Mouse (Mus musculus) cerebellum, postnatal 4 days (tissue): ENCODE results near the gene Rpl3l.
"Not testable (repeated sequence)": the region's sequence is repeated elsewhere in the genome, so short reads cannot be mapped to it uniquely, and the experiment has no call there.

ENCODE experiments used
- DNase-seq, 2 experiments: peaks; one replicate each; pipeline ENCODE4 v3.0.0; 2022; ENCODE audit warnings: low spot score in 2 of 2, mixed read lengths in 1 of 2

Rpl3l gene

DNA sequence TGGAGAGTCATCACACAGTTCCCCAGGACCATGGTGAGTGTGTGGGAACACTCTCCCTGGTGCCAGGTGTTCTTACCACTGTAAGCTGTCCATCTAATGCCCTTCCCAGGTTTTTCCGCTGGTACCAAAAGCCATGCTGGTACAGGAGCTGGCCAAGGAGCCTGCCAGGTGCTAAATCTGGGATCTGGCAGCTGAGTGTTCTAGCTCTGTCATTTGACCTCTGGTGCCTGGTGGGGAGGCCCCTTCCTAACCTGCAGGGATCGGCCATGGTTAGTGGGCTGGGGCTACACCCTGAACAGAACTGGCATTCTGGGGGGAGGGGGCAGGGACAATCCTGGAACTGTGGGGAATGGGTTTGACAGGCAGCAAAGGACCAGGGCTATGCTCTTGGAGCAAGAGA, at the start of gene Rpl3l:
TSS of gene Rpl3l (plus strand) at position 203 of the 400 bp plus-strand sequence.
- DNase-seq = no peak

DNA sequence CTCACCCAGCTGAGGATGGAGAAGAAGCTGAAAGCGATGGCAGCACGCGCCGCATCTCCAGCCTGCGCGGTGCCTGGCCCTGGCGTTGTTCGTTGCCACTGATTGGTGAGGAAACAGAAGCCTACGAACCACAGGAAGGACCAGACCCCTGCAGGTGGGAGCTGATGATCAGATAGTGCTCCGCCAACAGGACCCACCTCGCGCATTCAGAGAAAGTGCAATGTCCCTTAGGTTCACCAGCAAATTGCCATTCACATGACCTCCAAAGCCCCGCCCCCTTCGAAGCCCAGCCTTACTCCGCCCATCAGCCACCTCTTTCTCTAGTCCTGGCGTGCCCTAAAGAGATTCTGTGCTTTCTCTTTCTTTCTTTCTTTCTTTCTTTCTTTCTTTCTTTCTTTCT, 41.1 kb upstream of the Rpl3l start:
- no peak for DNase-seq

DNA sequence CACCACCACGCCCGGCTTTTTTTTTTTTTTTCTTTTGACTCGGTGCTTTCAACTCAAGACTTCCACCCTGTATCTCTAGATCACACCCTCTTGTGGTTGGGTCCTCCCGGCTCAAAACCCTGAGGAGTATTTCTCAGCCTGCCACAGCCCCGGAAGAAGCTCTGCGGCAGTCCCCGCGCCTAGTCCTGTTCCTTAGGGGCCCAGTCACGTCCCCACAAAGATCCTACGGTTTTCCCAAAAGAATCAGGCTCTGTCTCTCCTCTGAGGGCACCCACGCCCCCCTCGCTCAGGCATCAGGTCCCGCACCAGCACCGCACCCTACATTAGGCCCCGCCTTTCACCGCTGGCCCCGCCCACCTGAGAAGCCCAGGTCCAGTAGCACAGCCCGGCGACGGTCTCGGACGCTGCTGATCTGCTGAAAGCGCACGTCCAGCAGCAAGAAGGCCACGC, 40.4 kb upstream of the Rpl3l start:
- DNase-seq = no peak

DNA sequence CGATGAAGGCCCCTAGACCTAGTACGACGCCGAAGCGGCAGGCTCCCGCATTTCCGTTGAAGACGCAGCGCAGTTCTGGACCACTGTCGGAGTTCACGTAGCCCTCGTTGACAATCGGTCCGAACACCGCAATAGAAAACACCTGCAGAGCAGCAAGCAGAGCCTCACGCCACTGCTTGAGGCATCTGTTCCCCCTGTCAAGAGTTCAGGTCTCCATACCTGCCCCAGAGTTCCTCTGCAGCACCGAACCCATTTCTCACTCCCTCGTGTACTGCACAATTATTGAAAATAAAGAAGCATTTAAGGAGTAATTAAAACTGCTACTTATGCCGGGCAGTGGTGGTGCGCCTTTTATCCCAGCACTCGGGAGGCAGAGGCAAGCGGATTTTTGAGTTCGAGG, 40.0 kb upstream of the Rpl3l start:
- DNase-seq = no peak

DNA sequence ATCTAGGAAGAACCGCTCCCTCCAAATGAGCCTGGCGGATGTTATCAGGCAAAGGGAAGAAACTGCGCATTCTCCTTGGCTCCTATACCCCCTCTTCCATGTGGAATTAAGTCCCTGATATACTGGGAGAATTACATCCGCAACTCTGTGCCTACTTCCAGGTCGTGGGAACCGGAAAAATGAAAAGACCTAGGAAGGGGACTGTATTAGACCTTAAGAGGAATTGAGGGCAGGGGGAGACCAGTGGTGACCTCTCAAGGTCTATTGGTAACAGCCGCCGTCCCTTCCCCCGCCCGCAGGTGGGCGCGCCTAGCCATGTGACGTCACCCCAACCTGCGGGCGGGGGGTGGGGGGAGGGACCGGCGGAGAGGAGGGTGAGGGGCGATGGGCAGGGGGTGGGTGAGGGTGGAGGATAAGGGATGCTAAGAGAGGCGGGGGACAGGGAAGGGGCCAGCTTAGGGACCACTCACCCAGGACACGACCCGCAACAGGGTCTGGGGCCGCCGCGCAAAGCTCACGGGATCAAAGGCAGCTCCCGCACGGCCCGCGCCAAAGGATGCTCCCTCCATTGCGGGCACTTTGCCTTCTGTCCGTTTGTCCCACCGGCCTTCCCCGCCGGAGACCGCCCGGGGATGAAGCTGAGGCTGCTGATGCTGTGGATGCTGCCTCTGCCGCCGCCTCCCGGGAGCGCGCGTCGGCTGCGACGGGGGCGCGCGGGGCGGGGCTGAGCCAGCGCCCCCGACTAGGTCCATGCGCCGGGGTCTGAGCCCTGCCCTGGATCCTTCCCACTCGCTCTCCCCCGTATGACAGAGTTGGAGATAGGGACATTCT, 38.2 kb upstream of the Rpl3l start, which contains the start of gene Syngr3:
TSS of gene Syngr3 (minus strand) at position 705 of the 831 bp plus-strand sequence.
- DNase-seq = peak in 1 of 2 experiments; percentile 47

DNA sequence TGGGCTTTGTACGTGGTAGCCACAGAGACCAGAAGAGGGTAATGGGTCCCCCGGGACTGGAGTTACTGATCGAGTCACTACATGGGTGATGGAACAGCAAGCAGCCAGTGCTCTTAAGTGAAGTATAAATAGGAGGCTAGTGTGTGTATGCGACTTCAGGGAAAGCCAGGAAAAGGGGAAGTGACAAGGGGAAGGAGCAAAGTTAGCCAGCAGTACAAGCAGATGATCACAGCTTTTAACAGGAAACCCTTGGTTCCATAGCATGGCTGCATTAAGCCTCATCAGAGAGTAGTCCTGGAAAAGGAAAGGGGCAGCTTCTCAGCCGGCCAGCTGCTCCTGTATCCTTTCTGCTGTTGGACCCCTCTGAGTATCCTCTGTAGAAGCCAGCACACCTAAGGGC, 35.2 kb upstream of the Rpl3l start:
- no peak for DNase-seq

DNA sequence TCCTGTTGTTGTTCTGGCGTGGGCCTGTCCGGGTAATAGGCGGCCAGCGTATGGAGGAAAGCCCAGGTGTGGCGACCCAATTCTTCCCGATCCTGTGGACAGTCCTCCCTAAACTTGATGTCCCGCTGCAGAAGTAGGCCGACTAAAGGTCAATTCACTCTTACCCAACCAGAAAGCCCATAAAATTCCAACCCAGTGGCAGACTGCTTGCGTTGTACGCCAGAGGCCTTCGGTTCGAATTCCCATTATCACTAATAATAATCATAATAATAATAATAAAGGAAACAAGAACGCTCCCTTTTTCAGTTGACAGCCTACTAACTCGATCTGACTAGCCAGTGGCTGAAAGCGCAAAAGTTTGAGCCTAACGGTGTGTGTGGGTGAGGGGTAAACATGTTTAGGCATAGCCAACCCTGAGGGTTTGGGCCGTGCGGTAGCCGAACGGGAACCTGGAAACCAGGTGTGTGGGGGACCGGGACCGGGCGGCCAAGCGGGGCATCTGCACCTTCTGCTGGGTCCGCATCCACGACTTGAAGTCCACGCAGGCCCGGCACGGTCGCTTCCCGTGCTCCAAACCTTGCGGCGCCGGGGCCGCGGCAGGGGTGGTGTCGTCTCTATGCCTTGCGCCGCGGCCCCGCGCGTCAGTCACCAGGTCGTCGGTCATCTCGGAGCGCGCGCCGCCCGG, 32.2 kb upstream of the Rpl3l start:
- no peak for DNase-seq

DNA sequence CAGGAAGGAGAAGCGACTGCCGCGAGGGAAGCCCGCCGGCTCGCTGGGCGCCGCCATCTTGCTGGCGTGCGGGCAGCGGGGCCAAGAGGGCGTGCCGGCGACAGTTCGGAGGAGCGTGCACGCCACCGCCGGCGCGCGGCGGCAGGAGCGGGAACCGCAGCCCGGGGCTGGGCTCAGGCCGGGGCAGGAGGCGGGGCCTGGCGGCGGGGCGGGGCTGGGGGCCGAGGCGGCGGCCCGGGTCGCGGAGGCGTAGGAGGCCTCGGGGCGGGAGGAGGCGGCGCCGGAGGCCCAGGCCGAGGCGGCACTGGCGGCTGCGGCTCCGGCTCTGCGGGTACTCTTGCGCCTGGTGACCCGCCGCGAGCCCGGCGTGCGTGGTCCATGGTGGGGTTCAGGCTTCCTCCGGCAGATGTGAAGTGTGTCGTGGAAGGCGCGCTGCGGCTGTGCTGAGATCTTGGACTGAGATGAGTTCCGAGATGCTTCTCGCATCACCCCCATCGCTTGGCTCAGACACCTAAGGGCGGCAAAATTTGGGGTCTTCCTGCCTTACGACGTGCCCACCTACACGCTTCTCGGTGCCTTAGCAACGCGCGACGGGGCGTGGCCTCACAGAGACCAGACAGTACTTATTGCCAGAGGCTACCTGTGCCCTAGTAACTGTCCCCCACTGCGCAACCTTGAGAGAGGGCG, 31.5 kb upstream of the Rpl3l start, which contains the start of the genes Gfer and Noxo1:
TSS of gene Gfer (minus strand) at position 146 of the 687 bp plus-strand sequence.
TSS of gene Noxo1 (plus strand) at position 224 of the 687 bp plus-strand sequence.
- DNase-seq = peak; percentile 75 to 91

DNA sequence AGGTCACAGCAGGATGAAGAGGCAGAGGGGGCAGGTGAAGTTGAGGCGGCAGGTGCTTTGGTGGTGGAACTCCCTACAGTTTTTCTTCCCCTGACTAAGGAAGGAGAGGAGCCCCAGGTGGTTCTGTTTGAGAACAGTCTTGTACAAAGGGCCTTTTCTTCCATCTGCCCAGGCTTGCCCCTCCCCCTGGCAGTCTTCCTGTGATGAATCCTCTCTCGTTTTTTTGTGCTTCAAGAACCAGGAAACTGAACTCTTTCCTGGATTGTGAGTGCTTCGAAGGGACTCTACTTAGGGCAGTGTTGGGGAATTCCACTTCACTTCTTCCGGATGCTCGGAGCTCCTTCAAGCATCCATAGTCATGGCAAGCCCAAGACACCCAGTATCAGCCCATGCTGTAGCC, 29.6 kb upstream of the Rpl3l start:
- DNase-seq = no peak

DNA sequence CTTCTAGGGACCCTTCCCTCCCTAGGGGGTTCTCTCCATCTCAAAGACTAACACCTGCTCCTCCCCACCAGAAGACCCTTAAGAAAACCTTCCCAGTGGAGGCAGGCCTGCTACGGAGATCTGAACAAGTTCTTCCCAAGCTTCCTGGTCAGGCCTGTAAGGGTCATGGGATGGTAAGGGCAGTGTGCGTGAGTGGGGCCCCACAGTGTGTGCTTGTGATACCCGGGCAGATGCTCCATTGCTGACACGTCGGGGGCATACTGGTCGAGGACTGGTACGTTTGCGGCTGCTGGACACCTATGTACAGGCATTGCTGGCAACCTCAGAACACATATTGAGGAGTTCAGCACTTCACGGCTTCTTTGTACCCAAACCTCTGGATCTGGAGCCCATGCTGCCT, 28.9 kb upstream of the Rpl3l start:
- DNase-seq = no peak

DNA sequence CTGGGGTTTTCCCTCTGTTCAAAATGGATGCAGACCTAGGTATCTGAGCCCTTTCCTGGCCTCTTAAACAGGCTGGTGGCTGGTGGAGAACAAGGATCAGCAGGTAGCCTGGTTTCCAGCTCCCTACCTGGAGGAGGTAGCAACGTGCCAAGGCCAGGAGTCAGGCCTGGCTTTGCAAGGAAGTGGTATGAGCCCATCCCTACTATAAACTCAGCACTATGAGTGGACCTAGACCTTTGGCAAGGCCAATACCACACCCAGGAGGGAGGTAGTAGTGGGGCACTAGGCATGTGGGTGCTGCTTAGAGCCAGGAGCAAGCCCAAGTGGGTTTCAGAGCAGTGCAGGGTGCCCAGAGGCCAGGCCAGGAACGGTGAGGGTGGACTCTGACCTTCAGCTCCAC, 28.1 kb upstream of the Rpl3l start:
- no peak for DNase-seq

DNA sequence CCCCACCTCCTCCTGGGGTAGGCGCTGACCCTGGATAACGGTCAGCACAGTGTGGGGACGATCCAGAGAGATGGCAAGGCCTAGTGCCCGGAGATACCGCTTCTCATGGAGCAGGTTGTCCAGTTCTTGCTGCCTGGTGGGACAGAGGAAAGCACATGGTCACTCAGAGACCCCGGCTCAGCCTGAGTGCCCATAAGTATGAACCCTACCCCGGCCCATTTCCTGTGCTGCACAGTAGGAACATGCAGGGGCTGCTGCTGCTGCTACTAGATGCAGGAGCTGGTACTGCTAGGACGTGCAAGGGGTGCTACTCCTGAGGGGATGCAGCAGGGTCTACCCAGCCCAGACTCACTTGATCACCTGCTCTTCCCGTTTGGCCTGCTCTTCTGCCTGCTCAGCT, 26.4 kb upstream of the Rpl3l start:
- DNase-seq = no peak

DNA sequence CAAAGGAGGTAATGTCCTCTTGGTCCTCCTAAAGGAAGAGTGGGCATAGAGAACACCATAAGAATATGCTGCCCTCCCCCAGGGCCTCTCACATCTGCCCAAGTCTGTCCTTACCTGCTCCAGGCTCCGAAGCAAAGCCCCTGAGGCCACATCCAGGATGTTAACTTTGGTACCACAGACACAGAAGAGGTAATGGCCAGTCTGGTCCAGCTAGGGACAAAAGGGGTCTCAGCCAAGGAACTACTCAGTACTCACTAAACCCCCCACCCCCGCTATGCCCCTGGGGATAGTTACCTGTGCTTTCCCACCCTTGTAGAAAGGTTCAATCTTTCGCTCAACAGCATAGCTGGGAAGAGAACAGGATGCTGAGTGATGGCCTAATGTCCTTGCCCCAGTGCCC, 21.8 kb upstream of the Rpl3l start:
- no peak for DNase-seq

DNA sequence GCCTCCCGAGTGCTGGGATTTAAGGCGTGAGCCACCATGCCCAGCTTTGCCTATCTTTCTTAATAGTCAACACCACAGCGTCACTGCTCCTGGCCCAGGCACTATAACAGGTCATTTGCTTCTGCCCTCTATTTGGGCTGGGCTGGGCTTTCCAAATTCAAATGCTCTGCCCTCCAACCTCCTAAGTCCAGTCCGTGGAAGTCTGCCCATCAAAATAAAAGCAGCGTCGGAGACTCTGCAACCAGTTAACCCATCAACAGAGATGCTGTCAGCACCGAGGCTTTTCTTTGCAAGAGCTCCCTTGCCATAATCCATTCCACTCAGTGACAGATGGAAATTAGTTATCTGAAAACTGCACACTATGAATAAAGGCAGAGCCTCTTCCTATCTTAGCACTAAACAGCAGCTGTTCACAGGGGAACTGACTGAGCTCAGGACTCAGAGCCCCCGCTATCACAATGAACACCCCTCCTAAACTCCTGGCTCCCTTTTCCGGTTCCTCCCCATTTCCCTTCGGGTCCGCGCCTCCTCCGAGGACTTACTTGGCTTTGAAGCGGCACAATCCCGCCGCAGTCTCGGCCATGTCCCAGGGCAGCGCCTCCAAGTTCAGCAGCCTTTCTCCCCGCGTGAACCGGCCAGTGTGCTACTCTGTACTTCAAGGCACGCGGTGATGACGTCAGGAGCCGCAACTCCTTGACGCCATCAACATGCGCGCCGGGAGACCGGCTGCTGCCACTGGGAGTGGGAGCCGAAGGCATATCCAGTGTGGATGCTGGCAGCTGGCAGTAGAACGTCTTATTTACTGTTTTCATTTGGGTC, 20.4 kb upstream of the Rpl3l start, which contains the start of gene Tbl3:
TSS of gene Tbl3 (minus strand) at position 679 of the 819 bp plus-strand sequence.
- peak; percentile 95 to 96 for DNase-seq

DNA sequence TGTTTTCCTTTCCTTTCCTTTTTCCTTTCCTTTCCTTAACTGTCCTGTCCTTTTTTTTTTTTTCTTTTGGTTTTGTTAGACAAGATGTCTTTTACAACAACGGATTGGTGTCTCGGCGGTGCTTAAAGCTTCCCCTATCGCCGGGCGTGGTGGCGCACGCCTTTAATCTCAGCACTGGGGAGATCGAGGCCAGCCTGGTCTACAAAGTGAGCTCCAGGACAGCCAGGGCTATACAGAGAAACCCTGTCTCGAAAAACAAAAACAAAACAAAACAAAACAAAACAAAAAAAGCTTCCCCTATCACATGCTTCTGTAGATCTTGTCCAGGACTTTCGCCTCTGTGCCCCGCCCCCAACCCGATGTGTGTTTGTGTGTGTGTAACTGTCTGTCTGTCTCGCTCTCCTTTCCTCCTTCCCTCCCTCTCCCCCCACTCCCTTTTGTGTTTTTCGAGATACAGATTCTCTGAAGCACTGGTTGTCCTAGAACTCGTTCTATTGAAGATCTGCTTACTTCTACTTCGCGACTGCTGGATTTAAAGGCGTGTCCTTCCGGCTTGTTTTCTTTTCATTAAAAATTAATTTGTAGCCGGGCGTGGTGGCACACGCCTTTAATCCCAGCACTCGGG, 19.7 kb upstream of the Rpl3l start:
- DNase-seq = no peak

DNA sequence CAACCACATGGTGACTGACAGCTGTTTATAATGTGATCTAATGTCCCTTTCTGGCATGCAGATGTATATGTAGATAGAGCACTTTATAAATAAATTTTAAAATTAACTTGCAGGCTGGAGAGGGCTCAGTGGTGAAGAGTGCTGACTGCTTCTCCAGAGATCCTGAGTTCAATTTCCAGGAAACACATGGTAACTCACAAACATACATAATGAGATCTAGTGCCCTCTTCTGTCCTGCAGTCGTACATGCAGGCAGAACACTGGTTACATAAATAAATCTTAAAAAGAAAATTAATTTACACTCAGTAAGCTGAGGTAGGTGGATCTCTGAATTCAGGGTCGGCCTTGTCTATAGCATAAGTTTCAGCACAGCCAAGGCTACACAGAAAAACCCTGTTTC, 19.0 kb upstream of the Rpl3l start:
- no peak for DNase-seq

DNA sequence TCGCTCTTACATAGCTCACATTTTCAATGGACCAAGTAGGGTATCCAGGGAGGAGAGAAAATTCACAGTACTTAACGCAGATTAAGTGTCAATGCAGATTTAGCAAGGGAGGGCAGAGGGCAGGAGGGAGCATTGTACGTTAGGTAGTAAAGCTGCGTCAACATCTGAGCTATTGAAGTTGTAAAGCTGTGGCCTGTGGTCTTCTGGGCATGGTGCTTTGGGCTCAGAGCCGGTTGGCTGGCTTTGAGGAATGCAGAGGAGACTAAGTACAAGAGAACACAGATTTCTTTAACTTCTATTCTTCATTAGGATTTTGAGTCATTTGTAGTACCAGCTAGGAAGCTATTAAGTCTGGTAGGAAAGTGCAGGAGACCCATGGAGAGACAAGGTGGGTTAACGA, 12.1 kb upstream of the Rpl3l start:
- DNase-seq = no peak

DNA sequence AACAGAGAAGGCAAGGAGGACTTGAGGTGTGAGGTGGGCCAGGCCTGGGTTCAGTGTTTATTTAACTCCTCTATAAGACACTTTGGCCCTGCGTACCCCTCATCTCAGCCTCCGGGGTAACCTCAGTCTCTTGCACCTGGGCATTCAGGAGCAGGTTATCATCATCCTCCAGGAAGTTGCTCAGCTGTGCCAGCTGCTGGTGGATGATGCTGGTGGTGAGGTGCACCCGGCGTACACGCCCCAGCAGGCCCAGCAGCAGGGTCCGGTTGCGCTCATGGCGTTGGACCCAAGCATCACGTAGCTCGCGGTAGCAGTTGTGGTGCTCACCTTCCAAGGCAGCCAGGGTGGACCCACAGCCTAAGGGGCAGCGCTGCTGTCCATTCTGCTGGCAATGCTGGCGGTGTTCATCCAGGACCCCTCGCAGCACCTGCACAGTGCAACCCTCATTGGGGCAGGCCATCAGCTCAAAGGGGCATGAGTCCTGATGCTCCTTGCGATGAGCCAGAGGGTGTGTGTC, 11.4 kb upstream of the Rpl3l start:
- no peak for DNase-seq

DNA sequence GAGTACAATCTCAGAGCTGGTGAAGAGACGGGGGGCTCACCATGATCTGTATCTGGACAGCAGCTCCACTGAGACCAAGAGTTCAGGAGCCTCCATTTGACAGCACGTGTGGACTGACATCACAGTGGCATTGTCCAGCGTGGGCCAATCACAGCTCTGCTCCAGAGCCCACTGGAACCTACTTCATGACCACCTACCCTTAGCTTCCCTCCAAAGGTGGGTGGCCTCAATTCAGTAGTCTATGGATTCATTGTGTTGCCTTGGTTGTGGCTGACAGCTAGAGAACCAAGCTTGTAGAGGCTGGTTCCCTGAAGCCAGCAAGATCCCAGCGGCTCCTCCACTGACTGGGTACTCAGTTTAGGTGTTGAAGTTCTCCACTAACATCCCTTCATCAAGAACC, 9.7 kb upstream of the Rpl3l start, which contains the start of the genes Rnf151 and Rps2:
TSS of gene Rnf151 (minus strand) at position 121 of the 400 bp plus-strand sequence.
TSS of gene Rps2 (plus strand) at position 174 of the 400 bp plus-strand sequence.
- no peak for DNase-seq

DNA sequence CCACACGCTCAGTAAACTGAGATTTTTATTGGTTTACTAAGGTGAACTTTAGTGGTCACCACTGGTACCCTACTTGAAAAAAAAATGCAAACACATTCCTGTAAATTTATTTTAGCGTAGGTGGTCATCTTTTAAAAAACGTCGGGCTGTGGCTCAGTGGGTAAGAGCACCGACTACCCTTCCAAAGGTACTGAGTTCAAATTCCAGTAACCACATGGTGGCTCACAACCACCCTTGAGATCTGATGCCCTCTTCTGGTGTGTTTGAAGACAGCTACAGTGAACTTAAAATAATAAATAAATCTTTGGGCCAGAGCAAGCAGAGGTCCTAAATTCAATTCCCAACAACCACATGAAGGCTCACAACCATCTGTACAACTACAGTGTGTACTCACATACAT, 8.7 kb upstream of the Rpl3l start:
- not testable (repeated sequence) for DNase-seq
